Mouse (Mus musculus) bone marrow, adult 2 months (tissue): ENCODE results near the gene Ly86.

Source experiments
- CTCF ChIP-seq: fragments of 200-500 bp; IDR thresholded peaks from 2 replicates; pipeline ENCODE4 v1.5.1; 2011; ENCODE audit warnings: low read length, control low read depth; ENCODE audit not compliant: control insufficient read depth, insufficient read depth
- POLR2A ChIP-seq: fragments of 200-500 bp; IDR thresholded peaks from 2 replicates; pipeline ENCODE4 v1.6.1; 2011; ENCODE audit warnings: low read depth, mild to moderate bottlenecking, control low read depth, low read length, borderline replicate concordance; ENCODE audit not compliant: control insufficient read depth

DNA sequence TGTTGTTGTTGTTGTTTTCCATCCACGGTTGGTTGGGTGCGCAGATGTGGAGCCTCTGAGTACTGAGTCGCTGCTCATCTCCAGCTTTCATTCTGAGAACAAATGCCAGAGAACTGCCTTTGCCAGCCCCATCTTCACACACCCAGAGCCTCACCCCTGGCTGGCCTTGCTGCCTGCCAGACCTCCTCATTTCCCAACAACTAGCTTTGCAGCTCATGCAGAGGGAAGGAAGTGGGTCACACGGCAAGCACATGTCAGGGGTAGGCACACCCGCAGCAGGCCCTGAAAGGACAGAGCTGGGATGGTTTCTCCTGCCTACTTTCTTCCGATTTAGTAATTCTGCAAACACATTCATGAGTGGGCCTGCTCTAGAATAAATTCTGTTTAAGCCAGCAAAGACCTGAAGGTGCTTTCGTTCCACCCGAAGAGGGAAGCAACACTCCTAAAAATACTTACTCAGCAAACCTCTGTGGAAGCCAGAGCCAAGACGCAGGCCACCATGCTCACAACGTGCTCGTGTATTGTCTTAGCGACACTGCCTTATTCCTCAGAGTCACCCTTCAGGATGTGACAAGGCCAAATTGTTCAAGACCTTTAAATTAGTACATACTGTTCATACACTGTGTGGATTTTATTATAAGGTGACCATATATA, 117.2 kb downstream of the Ly86 start:
- no peak for TF ChIP-seq POLR2A
- TF ChIP-seq CTCF = no peak
